Mouse (Mus musculus): ENCODE results near the gene Scube1. TPM values are rescaled to one million over a fixed set of nuclear protein-coding genes. Genes with fewer than 3 reads are reported as not detected.
A peak's percentile ranks its signal among the peaks of the same experiment; 100 is the strongest.

The Scube1 gene
- polyA plus RNA-seq, 2 experiments from 2014 or later = not detected

DNA sequence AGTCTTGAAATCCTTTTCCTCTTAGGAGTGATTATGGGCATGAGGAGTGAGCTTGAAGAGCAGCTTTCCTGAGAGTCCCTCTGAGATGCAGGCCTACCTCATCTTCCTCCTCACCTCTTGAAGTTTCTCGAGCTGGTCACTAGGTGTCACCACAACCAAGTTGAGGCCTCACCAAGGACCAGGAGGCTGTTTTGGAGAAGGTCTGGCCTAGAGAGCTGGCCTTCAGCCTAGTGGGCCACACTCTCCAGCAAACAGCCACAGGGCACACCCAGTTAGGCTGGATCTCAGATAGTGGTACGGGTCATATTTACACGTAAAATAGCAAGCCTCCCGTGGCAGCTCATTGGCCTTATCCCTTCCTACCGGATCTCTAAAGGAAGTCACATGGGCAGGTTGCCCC lies 60.1 kb downstream of the Scube1 start:
- ATAC-seq = no peak

DNA sequence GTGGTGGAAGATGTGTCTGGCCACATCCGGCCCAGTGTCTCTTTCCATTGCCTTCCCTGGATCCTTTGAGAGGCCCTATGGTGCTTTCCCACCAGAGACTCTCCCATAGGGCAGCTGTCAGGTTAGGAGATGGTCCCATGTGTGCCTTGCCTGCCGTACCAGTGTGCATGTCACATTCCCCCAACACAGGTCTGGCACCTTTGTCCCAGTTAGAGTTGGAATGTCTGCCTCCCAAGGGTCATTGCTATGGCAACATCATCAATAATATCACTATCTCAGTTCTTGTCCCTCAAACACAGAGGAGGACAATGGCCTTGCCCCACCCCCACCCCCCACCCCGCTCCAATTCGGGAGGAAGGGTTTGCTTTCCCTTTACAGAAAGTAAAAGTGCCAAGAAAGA lies 61.8 kb downstream of the Scube1 start:
- ATAC-seq = no peak

DNA sequence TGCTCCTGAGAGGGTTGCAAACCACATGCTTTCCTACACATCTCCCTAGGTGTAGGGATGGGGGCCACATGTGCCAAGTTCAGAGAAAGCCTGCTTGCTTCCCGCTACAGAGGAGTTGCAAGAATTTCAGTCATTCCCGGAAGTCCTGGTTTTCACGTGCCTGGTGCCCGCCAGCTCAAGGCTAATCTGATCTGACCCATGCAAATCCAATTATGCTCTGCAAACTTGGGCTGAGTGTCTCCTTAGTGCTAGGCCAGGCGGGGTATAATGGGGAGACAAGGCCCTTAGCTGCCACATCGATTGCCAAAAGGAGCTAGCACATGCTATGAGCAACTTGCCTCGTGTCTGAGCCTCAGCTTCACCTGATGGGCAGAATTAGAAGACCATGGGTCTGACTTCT lies 62.7 kb downstream of the Scube1 start:
- ATAC-seq = no peak

DNA sequence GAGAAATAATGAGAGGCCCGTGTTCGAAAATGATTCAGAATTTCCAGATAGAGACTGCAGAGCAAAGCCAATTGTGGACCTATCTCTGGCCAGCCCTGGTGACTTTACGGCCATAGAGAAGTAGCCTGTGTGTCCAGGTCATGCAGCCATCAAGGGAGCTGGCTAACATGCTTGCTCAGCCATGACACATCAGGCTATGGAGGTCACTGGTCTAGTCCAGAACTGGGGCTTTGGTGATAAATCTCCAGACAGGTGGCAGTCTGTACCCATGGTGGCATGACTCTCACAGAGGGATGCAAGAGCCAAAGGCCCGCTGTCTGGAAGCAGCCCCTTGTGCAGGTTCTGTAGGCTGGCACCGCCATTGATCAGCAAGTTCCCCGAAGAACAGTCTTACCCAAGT lies 82.3 kb downstream of the Scube1 start:
- ATAC-seq = no peak

DNA sequence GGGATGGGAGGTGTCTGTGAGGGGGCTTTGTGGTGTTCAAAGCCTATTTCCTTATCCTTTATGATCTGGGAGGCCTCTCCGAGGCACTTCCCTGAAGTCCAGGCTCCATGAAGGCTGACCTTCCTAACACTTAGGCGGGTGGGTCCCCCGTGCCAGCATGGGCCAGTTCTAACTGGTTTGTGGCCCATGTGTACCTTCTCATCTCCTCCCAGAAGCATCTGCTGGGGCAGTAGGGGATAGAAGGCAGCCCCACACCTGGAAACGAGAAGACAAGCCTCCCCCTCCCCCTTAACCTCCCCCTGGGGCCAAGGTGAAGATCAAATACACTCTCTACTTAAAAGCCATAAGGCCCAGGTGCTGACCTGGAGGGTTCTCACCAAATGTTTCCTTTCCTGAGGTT lies 84.6 kb downstream of the Scube1 start:
- ATAC-seq = no peak

DNA sequence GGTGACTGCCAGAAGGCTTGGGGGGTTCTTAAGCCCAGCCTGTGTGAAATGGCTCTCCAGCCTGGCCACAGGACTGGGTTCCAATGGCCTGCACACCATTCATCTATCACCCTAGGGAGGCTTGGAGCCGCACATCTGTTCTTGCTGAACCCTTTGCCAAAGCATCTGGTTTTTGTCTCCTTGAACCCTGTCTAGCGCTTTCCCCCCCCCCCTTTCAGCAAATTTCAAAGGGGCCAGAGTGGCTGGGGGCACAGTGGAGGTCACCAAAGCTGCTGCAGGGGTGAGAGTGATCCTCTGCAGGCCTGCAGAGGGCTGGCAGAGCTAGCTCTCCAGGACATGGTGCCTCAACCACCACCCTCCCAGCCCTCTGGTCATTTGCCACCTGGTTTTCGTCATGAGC lies 85.7 kb downstream of the Scube1 start:
- ATAC-seq = no peak

DNA sequence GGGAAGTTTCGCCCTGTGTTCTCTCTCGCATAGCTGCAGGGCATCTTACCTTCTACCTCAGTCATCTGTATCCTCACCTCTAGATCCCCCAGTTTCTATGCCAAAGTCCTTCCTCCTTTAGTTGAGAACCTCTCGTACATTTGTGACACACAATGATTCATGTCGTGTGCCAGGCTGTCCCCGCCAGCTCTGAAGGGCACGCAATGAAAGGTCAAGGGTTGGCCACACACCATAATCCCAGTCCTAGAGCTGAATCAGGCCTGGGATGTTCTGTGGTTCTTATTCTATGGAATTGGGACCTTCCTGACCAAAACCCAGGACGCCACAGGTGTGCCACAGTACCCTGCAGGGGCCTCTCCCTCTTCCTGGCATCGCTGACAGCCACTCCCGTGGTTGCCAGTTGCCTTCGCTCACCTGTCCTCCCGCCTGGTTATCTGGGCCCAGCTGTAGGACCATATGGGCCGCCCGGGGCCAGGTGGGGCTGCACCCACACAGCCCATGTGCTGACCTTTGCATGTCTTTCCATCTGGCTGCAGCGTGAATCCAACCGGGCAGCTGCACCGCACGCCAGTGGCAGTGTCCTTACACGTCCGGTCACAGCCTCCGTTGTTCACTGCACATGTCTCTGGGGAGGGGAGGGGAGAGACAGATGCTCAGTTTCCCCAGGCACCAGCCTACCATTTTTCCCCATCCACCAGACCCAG lies 86.5 kb downstream of the Scube1 start:
- ATAC-seq = no peak

DNA sequence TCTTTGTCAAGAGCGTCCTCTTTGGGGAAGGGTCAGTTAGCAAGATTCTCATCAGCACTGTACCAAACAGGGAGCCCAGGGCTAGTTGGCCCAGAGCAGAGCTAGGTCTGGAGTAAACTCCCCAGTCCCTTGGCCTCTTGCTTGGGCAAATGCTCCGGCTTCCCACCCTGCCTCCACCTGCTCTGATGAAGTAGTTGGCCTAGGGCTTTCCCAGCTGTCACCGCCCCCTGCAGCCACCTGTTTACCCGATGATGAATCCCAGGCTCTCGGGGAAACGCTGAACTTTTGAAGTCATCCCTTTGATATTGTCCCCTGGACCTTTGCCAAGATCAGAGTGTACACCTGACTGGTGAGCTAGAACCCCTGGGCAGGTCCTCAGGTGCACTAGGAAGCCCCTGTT lies 88.1 kb downstream of the Scube1 start:
- ATAC-seq = no peak

DNA sequence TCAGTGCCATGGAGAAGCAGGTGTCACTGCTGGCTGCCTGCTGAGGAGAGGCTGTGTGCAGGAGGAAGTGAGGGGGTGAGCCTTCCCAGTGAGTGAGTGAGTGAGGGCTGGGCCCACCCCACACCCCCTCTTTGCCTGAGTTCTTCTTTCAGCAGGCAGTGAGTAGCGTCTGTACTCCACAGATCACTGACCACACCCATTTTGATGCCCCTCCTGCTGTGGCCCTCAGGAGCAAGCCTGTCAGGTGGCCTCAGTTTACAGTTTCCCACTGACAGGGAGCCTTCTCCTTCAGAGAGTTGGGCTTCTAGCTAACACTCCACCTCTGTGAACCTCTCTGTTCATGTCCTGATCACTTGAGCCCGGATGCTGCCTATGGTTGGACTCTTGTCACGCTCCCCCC lies 89.6 kb downstream of the Scube1 start:
- no peak for ATAC-seq

DNA sequence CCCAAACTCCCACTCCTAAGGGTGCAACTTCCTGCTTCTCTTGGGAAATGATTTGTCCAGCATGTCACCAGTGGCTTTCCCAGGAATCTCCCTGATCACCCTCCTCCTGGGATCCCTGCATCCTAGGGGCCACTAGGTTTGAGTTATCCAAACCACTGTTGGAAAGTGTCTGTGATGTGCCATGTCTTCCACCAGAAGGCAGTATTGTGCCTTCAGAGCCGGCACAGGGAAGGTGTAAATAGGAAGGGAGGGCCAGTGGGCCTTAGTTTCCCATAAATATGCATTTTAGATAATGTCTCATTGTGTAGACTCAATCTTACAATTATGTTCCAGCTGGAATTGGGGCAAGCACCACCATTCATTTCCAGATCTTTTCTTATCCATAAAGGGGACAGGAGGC lies 90.7 kb downstream of the Scube1 start:
- ATAC-seq = no peak

DNA sequence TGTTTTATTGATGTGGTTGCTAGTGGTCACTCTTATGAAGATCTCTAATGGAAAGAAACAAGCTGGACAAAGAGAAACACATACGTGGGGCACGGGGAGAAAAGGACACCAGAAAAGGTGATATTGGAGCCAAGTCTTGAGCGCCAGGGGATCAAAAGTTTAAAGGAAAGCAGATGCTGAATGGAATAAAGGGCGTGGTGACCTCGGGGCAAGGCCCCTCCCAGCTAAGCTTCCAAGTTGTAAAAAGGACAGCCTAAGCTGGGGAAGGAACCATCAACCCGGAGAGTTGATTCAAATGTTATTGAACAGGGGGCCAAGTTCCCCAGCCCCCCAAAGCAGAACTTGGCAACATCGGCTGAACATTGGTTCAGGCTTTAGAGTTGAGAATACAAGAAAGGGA lies 93.8 kb downstream of the Scube1 start:
- no peak for ATAC-seq

DNA sequence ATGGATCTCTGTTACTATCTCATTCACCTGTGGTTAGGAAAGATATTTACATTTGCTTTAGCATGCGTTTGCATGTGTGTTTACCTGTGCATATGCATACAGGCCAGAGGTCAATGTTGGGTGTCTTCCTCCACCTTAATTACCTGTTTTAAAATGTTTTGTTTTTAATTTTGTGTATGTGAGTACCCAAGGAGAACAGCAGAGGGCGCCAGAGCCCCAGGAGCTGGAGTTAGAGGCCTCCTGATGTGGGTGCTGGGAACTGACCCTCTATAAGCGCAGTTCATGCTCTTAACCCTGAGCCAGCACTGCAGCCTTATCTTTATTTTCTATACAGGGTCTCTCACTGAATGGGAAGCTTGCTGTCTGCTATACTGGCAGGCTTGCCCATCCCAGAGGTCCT lies 95.1 kb downstream of the Scube1 start:
- no peak for ATAC-seq

DNA sequence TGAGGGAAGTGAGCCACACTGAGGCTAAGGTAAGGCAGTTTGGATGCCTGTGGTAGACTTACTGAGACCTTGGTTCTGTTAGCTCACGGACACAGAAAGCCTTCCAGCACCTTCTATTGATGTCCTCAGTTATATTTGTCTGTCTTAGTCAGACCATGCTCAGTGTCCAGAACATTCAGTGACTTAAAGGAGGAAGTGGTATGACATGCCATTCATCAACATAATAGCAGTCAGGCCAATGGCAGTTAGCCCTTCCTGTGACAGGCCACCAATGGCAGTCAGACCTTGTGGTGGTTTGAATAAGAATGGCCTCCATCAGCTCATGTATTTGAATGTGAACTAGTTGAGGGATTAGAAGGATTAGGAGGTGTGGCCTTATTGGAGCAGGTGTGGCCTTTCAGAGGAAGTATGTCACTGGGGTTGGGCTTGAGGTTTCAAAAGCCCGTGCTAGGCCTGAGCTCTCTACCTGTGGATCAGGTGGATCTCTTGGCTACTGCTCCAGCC lies 98.6 kb downstream of the Scube1 start:
- ATAC-seq = no peak

DNA sequence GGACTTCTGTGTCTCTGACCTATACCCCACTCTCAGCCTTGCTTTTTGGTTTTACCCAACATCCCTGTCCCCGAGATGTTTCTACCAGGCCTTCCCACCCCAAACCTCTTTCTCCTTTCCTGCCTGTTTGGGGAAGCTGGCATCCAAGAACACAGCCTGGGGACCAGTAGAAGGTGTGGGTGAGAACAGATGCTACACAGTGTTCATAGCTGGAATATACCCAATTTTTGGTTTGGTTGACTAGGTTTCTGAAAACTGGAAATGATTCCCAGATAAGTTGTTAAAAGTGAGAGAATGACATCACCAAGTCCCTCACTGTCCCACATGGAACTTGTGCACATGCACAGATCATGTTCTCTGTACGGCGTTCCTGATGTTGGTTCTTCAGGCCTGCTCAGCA lies 109.6 kb downstream of the Scube1 start:
- no peak for ATAC-seq

DNA sequence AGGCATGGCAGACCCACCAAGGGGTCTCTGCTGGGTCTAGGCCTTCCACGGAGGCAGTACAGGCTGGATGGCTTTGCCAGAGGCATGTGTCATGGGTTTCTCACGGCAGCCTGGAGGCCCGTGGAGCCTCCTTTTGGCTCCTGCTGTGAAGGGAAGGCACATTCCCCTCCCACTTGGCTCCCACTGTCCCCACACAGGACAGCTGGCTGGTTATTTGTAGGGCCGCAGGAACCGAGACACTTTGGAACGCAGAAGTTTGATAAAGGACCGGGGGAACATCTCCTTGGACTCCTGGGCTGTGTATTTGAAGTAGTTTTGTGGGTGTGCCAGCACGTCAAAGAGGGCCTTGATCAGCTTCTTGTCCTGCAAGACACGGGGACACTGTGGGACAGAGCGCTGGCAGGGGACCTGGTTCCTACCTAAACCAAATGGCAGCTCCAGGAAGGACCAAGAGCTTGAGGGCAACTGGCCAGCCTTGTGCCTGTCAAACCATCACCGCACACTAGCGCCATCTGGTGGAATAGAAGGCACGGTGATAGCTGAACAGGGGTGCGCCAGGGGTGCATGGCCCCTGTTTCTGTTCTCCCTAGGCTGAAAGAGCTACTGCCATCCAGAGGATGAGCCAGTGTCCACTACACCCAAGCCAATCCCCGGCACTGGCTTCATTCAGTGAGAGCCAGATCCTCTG lies 117.6 kb downstream of the Scube1 start:
- ATAC-seq = no peak

DNA sequence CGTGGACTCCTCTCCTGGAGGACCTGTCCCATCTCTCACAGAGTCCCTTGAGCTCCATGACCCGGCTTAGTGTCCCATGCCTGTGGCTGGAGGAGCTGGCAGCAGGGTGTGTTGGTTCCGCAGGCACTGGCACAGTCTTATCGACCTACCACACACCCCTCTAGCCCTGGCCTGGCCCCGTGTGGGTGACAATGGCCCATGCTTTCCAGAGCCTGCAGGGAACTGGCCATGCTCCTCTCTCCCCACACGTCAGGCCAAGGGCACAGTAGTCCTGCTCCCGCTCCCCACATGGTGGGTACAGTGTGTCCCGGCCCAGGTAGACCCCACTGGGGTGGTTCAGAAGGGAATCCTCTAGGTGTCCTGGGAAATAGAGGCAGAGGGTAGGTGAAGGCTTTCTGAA lies 118.1 kb downstream of the Scube1 start:
- no peak for ATAC-seq

DNA sequence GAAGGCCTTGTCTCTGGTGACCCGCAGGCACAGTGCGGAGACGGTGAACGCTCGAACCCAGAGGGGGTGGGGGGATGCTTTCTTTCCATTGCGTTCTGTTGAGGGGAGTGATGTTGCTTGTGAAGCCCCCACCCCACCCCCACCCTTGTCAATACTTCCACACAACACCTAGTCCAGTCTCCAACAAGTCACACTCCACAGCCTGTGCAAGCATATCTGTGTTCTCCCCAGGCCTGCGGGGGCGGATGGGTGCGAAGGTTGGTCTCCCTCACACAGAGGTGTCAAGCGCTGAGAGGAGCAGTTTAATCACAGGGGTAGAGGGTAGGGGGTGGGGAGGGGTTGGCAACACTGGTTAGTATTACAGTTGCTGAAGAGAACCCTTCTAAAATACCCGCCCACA lies 118.6 kb downstream of the Scube1 start:
- ATAC-seq = no peak

DNA sequence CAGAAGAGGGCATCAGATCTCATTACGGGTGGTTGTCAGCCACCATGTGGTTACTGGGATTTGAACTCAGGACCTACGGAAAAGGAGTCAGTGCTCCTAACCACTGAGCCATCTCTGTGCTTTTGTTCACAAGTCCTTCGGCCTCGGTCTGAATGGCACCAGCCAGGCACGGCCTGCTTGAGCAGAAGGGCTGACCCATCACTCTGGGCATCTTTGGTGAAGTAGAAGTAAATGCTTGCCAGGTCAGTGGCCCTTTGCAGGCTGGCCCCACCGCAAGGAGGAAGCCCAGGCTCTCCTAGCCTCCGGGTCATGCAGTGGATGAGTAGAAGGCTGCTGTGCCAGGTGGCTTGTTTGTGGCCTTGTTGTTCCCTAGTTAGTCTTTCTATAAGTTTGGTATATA lies 121.4 kb downstream of the Scube1 start:
- no peak for ATAC-seq

DNA sequence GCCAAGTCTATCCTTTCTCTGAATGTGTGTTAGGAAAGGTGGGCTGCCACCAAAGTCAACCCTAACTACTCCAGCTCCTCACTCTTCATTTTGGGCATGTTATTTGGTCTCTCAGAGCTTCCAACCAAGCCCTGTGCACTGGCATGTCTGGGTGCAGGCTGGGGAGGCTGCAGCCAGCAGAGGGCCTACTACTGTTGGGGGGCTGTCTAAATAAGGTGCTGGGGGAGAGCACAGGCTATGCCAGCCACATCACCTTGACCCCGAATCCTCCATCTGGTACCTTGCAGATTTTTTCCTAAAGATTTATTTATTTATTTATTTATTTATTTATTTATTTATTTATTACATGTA lies 121.8 kb downstream of the Scube1 start:
- peak; percentile 40 for ATAC-seq

DNA sequence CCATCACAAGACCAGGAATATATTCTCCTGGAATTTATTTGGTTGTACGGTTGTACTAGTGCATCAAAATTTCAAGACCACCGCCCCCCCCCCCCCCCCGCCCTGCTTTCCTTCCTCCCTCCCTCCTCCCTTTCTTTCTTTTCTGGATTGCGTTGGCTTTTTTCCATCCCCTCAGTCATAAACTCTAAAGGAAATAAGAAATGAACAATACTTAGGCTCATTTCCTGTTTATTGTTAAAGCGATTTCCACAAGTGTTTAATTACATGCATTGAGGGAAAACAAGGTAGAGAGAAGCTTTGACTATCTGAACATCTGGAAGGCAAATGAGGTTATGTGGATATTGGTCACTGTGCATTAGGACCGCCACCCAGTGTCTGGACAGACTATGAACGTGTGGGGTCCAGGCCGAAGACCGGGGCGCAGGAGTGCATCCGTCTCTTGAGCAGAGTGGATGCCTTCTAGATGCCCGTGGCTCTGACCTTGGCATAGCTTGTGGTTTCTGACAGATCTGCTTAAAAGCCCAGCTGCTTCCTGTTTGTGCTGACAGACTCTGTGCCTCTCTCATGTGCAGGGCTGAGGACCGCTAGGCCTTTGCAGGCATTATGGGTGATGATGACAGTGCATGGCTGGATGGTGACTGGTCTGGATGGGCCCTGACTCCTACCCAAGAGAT lies 122.3 kb downstream of the Scube1 start:
- peak; percentile 90 for ATAC-seq

DNA sequence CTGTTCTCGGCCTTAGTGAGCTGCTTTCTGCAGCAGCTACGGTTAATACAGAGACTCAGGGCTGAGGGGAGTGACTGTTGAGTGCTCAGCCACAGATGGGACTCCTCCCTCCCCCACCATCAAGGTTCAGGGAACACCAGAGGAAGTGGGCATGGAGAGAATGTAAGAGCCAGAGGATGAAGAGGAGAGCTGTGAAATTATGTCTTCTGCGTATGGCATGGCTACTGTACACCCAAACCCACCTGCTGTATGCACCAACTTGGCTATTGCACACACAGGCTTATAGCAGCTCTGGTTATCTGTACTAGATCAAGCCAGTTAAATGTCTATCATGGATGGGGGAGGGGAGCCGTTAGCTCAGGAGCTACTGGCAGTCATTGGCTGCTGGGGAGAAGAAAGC lies 123.6 kb downstream of the Scube1 start:
- ATAC-seq = no peak

DNA sequence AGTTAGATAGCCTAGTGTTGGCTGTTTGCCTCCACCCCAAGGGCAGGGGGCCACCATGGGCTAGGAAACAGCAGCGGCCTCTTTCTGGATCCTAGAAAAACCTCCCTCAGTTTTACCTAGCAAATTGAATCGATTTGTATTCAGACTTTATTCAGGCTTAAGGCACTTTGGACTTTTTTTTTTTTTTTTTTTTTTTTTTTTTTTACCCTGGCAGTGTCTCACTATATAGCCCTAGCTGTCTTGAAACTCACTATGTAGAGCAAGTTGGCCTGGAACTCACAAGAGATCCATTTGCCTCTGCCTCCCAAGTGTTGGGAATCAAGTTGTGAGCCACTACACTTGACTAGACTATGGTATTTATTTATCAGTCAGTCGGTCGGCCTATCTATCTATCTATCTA lies 128.0 kb downstream of the Scube1 start:
- no peak for ATAC-seq

DNA sequence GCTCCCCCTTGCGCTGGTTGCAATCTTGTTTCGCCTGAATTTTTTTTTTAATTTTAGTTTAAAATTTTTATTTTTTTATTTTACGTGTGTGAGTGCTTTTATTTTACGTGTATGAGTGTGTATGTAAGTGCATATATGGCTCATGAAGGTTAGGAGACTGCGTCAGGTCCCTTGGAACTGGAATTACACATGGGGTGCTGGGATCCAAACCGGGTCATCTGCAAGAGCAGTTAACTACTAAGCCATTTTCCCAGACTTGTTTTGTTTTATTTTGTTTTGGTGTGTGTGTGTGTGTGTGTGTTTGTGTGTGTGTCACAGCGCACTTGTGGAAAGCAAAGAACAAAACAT lies 129.5 kb downstream of the Scube1 start:
- no peak for ATAC-seq
